ENCODE assay signal across 7 mouse cellular contexts in genomic region chr5:111754484-111755139, GRCm38 (mm10). TPM values are rescaled to one million over a fixed set of nuclear protein-coding genes. Genes with fewer than 3 reads are reported as not detected.
DNase-seq lines count a peak whose midpoint lies in the region; ATAC-seq lines count a peak whose summit lies in the region.

No protein-coding gene starts in this region.

- no peaks in the 10 kb centered on the region for H3K9me3 ChIP-seq in lung, embryonic 16.5 days (ENCODE audit: control insufficient read depth, low read length)
- H3K9me3 ChIP-seq in forebrain, embryonic 15.5 days, result no peaks in the 10 kb centered on the region
- H3K9me3 ChIP-seq in limb, embryonic 12.5 days, result no peaks in the 10 kb centered on the region

- 38% methylated on average over 16 of the region's 16 CpGs for WGBS in lung, embryonic 16.5 days
- 16% methylated on average over 16 of the region's 16 CpGs for WGBS in forebrain, embryonic 15.5 days
- WGBS in limb, embryonic 12.5 days, result 35% methylated on average over 16 of the region's 16 CpGs

- no peaks in the 10 kb centered on the region for H3K36me3 ChIP-seq in lung, embryonic 16.5 days (ENCODE audit: control insufficient read depth, insufficient read depth, low read length)
- H3K36me3 ChIP-seq in forebrain, embryonic 15.5 days, result no peaks in the 10 kb centered on the region
- H3K36me3 ChIP-seq in limb, embryonic 12.5 days, result no peaks in the 10 kb centered on the region
- no peaks in the 10 kb centered on the region for H3K36me3 ChIP-seq in splenic B cell, adult 2 months (ENCODE audit: control insufficient read depth, insufficient read depth, low read length, poor library complexity, severe bottlenecking)

- H3K9ac ChIP-seq in lung, embryonic 16.5 days (ENCODE audit: low read length), result peak overlapping the region; percentile 17
- peak overlapping the region; percentile 58 for H3K9ac ChIP-seq in forebrain, embryonic 15.5 days (replicated peaks)
- H3K9ac ChIP-seq in limb, embryonic 12.5 days (replicated peaks), result no peak overlapping the region; the same call in 1 of the 2 replicates

- ATAC-seq in lung, embryonic 16.5 days (ENCODE audit: low read depth), result no peak
- peak; percentile 85 for ATAC-seq in forebrain, embryonic 15.5 days (replicated peaks)
- no peak for ATAC-seq in limb, embryonic 12.5 days (ENCODE audit: insufficient number of reproducible peaks, insufficient read depth, low FRiP score, low TSS enrichment, low read depth)
- no peak for ATAC-seq in cerebellum, adult (ENCODE audit: insufficient number of reproducible peaks, low FRiP score, low TSS enrichment)

- DNase-seq in lung, postnatal 4 days, result no peak
- DNase-seq in splenic B cell, adult 2 months (ENCODE audit: low read depth, low spot score), result peak; percentile 2
- DNase-seq in adrenal gland, adult 18-20 months (ENCODE audit: low spot score in 2 of 2), result no peak

- peak overlapping the region; percentile 18; the same call in 1 of the 2 replicates for H3K27ac ChIP-seq in lung, embryonic 16.5 days (ENCODE audit: low read length)
- peak overlapping the region; percentile 99 for H3K27ac ChIP-seq in forebrain, embryonic 15.5 days (replicated peaks)
- no peak overlapping the region for H3K27ac ChIP-seq in limb, embryonic 12.5 days

- H3K4me3 ChIP-seq in lung, embryonic 16.5 days (ENCODE audit: low read length), result 0 out of 2 replicates have a peak overlapping the region, but pooled peaks have one; percentile 3
- H3K4me3 ChIP-seq in forebrain, embryonic 15.5 days, result peak overlapping the region; percentile 23
- H3K4me3 ChIP-seq in limb, embryonic 12.5 days (replicated peaks), result 0 out of 2 replicates have a peak overlapping the region, but pooled peaks have one; percentile 1

- H3K4me1 ChIP-seq in lung, embryonic 16.5 days (replicated peaks; ENCODE audit: control insufficient read depth, insufficient read depth, low read length), result no peaks in the 10 kb centered on the region
- peaks cover 55% of the 10 kb centered on the region for H3K4me1 ChIP-seq in forebrain, embryonic 15.5 days
- H3K4me1 ChIP-seq in limb, embryonic 12.5 days (replicated peaks), result 0 out of 2 replicates have a peak, but pooled peaks cover 4% of the 10 kb centered on the region

- no peaks in the 10 kb centered on the region for H3K27me3 ChIP-seq in lung, embryonic 16.5 days (ENCODE audit: control insufficient read depth, insufficient read depth, low read depth, low read length)
- no peaks in the 10 kb centered on the region for H3K27me3 ChIP-seq in forebrain, embryonic 15.5 days
- H3K27me3 ChIP-seq in limb, embryonic 12.5 days, result peaks cover 61% of the 10 kb centered on the region
- H3K27me3 ChIP-seq in splenic B cell, adult 2 months (ENCODE audit: control insufficient read depth, insufficient read depth, low read length, poor library complexity, severe bottlenecking), result no peaks in the 10 kb centered on the region

- H3K4me2 ChIP-seq in lung, embryonic 16.5 days (ENCODE audit: low read depth, low read length), result peak overlapping the region; percentile 27
- peak overlapping the region; percentile 44 for H3K4me2 ChIP-seq in forebrain, embryonic 15.5 days (replicated peaks)
- no peak overlapping the region for H3K4me2 ChIP-seq in limb, embryonic 12.5 days

RNA-seq across cellular contexts. Expression of gene Gm26897, which starts 20.9 kb away (rescaled TPM):
- not detected in 2 replicates for polyA plus RNA-seq in lung, embryonic 16.5 days (2015; fragmentation: Nextera tagmentation; extraction: Ambion mirVana)
- polyA plus RNA-seq in forebrain, embryonic 15.5 days (2015; fragmentation: Nextera tagmentation; extraction: Ambion mirVana), result not detected in 2 replicates
- polyA plus RNA-seq in limb, embryonic 12.5 days (2016; fragmentation: Nextera tagmentation; extraction: Ambion mirVana), result not detected in 2 replicates
- total RNA-seq in adrenal gland, adult 18-20 months (2021), result not detected
